Mouse (Mus musculus) megakaryocyte, embryonic 14.5 days (primary cell): ENCODE data around the gene Gpc3.

Experiments used
- FLI1 ChIP-seq: IDR thresholded peaks from 2 replicates; pipeline ENCODE4 v1.6.1; 2012; ENCODE audit warnings: low read length, inconsistent platforms, mixed read lengths
- GATA1 ChIP-seq: IDR thresholded peaks from 3 replicates; pipeline ENCODE4 v1.6.1; 2012; ENCODE audit warnings: mixed read lengths, low read length, inconsistent platforms, borderline replicate concordance

GRCm38 (mm10) chrX:52365790-52366189 lies 248.0 kb downstream of the Gpc3 start:
- TF ChIP-seq FLI1 (no peak), GATA1 (no peak)
